Mouse (Mus musculus) embryo, embryonic 11.5 days (tissue): ENCODE results near the gene Spred1.

Source experiments
- DNase-seq: peaks from one replicate; pipeline ENCODE4 v3.0.0-alpha.2; 2012; ENCODE audit warnings: low read depth, low spot score

Gene Spred1

GRCm38 (mm10) chr2:117121212-117121983 is at the start of gene Spred1:
Spred1 (plus strand) TSS chr2:117121374.
- peak; percentile 23 for DNase-seq

DNA sequence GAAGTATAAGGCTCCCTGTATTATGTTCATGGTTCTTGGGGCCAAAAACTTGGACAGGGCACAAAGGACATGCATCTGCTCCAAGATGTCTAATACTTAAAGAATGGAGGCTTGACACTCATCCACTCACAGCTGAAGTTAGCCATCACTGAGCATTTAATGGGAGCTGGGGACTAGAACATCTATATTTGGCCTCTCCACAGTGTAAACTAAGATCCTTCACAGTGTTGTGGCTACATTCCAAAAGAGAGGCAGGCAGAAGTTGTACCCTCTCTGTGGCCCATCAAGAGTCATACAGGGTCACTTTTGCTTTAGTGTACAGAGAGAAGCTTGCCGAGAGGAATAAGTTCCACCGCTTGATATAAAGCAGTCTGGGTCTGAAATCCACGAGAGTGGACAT is 49.6 kb upstream of the Spred1 start:
- no peak for DNase-seq

- no peak for DNase-seq
These were observed 42.5 kb upstream of the Spred1 start for GRCm38 (mm10) chr2:117078711-117079110.

DNA sequence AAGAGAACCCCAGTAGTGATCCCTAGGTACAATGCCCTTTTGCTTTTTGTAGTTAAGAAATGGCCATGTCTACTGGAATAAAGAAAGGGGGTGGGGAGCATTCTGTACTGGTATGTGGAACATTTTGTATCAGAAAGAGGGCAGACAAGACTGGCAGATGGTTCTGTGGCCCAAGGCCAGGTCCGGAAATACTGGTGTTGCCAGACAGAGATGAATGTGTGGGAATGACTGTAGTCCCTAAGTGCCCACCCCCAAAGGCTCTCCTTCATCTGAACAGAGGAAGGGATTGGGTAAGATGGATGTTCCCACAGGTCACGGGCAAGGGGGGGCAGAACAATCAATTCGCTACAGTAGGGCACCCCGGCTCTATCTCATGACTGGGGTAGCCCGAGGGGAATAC is 41.6 kb upstream of the Spred1 start:
- no peak for DNase-seq

DNA sequence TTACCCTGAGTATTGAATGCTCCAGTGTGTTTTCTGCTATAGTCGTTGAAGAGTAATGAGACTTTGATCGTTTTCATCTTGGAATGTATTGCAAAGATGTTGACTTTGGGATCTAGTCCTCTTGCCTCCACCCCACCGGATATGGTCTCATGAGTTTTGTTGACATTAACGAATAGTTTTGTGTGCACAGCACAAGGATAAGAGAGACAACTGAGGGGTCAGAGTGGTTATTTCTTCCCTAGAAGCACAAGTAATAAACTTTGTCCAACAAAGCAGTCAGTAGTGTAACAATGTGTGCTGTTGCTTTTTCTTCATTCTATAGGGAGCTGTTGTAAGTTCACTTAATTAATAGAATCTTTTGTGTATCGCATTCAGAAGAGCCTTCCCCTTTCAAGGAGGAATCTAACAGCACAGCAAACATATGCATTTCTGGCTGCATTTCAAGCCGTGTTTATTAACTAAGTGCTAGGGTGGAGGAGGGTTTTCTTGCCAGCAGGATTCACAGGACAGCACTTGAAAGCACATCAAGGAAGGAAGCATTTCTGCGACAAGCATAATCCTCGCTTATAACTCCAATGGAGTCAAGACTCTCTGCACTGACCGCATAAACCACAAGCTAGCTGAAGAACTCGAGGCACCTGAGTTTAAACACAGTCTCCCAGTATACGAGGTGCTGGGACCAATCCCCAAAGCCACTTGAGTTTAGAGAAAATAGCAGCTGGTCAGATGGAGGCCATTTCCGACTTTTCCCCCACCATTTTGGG is 35.0 kb upstream of the Spred1 start:
- DNase-seq: no peak

DNA sequence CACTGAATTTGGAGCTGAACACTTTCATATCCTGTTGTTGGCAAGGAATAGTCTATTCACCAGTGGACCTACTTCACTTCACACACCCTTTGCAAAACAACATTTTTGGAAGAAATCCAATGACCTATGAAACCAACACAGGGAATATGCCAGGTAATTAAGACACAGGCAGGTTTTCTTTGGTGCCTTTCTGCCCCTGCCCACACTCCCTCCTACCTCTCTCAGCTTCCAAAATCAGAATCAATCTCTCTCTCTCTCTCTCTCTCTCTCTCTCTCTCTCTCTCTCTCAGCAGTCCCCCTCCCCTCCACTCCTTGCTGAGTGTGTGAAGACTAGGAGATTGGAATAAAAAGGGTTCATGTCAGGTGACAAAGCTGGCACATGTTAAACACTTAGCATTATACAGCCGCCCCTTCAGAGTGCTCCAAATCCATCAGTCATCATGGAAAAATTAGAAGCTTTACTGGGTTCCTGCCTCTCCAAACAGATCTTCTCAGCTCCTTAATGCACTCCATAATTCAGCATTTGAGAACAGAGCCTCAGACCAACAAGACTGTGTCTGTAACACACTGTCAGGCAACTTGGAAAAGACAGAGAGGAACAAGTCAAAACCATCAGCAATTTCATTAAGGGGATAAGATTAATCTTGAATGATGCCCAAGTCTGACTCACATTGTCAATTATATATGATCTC is 34.3 kb upstream of the Spred1 start:
- no peak for DNase-seq

DNA sequence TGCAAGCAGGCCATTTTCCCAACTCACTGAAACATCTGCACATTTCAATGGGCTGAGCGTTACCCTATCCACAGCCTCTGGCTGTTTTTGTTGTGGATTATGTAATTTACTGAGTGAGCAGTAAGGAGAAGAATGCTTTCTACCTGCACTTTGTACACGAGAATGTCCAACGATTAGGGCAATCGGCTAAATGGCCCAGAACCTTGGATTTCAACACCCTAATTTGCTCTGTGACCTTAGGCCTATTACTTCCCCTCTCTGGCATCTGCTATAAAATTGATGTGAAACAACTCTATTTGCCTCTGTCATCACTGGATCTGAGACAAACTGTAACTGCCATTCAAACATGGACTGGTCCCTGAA is 33.7 kb upstream of the Spred1 start:
- DNase-seq: no peak

DNA sequence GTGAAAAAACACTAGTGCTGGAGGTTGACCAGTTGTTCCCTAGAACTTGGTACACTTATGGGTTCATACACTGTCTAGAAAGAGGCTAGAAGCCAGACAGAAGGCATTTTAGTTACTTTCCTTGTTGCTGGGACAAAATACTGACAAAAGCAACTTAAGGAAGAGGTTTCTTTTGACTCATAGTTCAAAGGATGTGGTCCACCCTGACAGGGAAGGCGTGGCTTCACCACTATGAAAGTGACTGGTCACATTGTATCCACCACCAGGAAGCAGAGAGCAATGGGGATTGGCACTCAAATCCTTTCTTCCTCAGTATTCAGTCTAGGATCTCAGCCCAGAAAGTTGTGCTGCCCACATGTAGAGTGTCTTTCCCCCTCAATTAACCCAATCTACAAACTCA is 31.7 kb upstream of the Spred1 start:
- DNase-seq: no peak

DNA sequence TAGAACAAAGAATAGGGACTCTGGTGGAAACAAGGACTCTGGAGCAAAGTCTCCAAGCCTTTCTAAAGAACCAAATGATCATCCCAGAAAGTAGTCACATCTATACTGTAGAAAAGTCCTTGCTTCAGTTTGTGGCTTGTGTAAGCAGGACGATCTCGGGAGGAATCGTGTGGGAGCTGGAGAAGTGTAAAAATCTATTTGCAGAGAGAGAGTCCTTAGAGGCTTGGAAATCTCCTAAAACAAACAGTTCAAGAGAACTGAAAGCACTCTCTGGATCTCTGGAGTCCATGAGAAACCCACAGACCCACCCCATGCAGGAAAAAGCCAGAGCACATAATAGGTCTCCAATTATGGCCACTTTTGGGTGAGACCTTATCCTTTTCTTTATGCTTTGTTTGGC is 31.1 kb upstream of the Spred1 start:
- no peak for DNase-seq

DNA sequence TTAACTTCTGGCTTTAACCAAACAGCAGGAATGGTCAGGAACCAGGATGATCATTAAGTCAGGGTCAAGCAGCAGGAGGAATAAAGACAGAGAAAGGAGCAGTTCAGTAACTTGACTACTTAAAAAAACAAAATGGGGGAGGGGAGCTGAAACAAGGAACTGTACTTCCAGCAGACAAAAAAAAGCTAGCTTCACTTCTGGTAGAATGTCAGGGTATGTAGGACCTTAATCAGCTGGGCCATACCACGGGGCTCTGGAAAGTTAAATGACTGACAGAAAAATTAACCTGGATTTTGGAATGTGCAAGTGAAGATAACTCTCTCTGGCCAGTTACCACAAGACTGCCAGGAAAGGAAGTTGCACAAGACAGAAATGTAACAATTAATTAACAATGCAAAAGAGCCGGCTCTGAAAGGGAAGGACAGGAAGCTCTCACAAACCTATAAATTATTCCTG is 28.2 kb upstream of the Spred1 start:
- peak; percentile 9 for DNase-seq

- DNase-seq: no peak
These were observed 25.7 kb upstream of the Spred1 start for GRCm38 (mm10) chr2:117095491-117095890.

DNA sequence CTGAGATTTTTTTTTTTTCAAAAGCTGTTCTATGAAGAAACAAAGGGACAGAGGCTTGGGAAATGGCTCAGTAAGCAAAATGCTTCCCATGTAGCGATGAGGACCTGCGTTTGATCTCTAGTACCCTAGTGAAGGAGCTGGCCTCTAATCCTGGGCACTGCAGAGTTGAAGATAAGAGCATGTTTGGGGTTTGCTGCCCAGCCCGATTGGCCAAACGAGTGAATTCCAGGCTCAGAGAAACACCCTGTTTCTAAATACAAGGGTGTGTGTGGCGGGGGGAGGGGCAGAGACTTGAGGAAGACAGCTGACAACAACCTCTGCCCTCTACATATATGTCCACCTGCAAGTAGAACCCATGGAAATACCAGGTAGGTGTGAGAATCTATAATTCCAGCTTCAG is 23.9 kb upstream of the Spred1 start:
- DNase-seq: no peak

DNA sequence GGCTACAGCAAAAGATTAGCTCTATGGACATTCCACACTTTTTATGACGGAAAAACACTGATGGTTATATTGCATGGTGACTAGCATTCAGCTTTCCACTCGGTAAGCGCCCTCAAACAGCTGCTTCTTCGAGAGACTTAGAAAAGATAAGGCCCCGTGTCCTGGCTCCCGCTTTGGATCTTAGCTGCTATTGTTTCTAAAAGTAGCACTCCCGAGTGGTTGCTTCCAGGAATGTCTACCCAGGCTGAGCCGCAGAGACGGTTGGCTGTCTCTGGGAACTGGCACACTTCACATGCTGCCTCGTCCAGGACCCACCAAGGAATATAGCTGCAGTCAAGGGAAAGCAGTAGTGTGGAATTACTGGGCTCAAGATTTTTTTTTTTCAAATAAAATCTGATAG is 21.9 kb upstream of the Spred1 start:
- DNase-seq: no peak

DNA sequence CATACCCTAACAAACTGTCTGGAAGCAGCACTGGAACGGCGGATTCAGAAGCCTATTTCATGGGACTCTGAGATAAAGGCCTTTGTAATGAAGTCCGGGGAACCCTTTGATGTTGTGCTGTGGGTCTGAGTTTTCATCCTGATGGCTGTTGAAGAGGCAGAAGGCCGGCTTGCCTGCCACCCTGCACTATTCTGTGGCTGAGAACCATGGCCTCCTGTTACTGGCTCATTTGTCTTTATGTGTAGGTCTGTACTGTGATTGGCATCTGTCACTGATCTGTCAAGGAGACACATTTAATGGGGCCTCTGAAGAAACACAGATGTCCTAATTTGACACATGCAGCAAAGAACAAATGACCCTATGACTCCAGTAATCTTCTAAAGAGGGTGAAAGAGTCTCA is 17.7 kb upstream of the Spred1 start:
- DNase-seq: no peak

DNA sequence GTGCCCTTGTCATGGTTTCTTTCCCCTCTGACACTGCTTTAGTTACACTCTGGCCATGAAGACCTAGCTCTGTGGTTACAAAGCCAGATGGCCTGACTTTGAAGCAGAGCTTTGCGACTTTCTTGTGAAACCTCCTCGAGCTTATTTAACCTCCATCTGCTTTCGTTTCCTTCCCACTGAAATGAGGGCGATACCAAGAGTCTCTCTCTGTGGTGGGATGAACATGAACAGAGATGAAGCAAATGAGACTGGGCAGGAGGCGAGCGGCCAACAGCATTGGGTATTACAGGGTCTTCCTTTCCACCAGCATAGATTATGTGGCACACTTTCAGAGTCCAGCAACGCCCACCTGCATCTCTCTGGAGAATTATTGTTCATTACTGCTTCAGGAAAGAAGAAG is 15.8 kb upstream of the Spred1 start:
- no peak for DNase-seq

DNA sequence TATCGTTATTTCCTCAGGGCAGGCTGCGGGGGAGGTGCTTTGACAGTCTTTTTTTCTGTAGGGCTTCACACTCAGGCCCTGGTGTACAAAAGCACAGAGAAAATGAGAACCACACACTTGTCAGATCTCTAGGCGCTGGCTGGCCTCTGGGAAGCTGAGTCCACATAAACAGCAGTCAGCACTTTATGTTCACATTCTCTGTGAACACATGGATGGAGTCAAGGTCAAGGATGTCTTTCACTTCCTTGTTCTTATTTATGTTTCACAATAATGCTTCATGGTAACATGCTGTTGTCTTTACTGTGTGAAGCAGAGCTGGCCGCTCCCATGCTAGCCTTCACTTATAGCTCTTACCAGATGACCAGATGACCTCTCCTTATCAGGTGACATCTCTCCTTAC is 13.1 kb upstream of the Spred1 start:
- DNase-seq: no peak

GRCm38 (mm10) chr2:117109296-117109695 is 11.9 kb upstream of the Spred1 start:
- DNase-seq: no peak

GRCm38 (mm10) chr2:117110355-117110866 is 10.8 kb upstream of the Spred1 start:
- DNase-seq: no peak

DNA sequence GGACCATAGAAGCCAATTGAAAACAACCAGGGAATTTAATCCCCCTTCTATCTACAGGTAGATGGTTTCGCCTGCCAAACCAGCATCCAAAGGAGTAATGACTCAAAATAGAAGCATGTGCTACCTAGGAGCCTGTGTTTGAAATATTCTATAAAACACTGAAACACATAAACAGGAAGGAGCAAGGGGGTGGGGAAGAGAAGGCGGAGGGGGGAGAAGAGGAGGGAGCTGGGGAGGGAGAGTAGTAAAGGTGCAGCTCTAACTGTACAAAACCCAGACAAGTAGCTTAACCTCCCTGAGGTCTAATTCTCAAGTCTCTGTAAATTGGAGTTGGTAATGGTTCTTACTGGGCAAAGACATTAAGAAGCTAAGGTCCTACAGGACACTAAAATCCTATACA is 7.9 kb upstream of the Spred1 start:
- no peak for DNase-seq

GRCm38 (mm10) chr2:117113762-117114161 is 7.4 kb upstream of the Spred1 start:
- no peak for DNase-seq

GRCm38 (mm10) chr2:117118516-117118915 is 2.7 kb upstream of the Spred1 start:
- no peak for DNase-seq
